Mouse (Mus musculus) ES-Bruce4 (cell line): ENCODE measurements at regions not wholly inside any gene's neighbourhood (a gene's known extent, or its start where the extent isn't known, plus 50 kb on each side); places are given as distances from the start of the nearest gene placed in this dataset.

Source experiments
- CTCF ChIP-seq: IDR thresholded peaks from one replicate; pipeline ENCODE4 v1.8.1; 2011; ENCODE audit warnings: low read depth, low read length
- EP300 ChIP-seq: IDR thresholded peaks from 2 replicates; pipeline ENCODE4 v1.6.1; 2011; ENCODE audit warnings: low read depth, low read length; ENCODE audit not compliant: insufficient read depth
- POLR2A ChIP-seq: IDR thresholded peaks from one replicate; pipeline ENCODE4 v1.8.1; 2011; ENCODE audit warnings: low read length; ENCODE audit not compliant: insufficient read depth

- TF ChIP-seq CTCF (peak; percentile 28), POLR2A (no peak), EP300 (no peak)
Measured at GRCm38 (mm10) chr5:41006692-41007091, 701.3 kb downstream of the Rab28 start.
